Mouse (Mus musculus) left cerebral cortex, adult 18-20 months (tissue): Measurements from ENCODE around the gene Ankzf1. TPM values are rescaled to one million over a fixed set of nuclear protein-coding genes. Genes with fewer than 3 reads are reported as not detected.
A peak's percentile ranks its signal among the peaks of the same experiment; 100 is the strongest.

Source experiments
- DNase-seq, 2 experiments: peaks; one replicate each; pipeline ENCODE4 v3.0.0; 2021 to 2022; ENCODE audit warnings: low spot score in 2 of 2, mixed read lengths in 1 of 2
- long read RNA-seq, 2 experiments: library from polyadenylated mRNA; stranded (forward); transcript quantifications; one replicate each; pipeline ENCODE4 v2.0.0; 2021
- total RNA-seq, 2 experiments: library from RNA; stranded (reverse); gene quantifications; 2 replicates each; pipeline ENCODE4 v1.2.3; 2021

Gene Ankzf1
- total RNA-seq: 10 to 100 TPM; 24.4 to 27.0 TPM
- long read RNA-seq, experiment 1, partial matches to known transcripts: 14 of 43 reads
- long read RNA-seq, experiment 1, other reads (novel, unspliced or antisense): 25 of 43 reads
- long read RNA-seq, experiment 2, partial matches to known transcripts: 10 of 24 reads
- long read RNA-seq, experiment 2, other reads (novel, unspliced or antisense): 13 of 24 reads

GRCm38 (mm10) chr1:75191622-75192402 is at the start of gene Ankzf1, which contains the start of gene Atg9a:
Ankzf1 (plus strand) TSS chr1:75192151.
Atg9a (minus strand) TSS chr1:75192196.
- peak; percentile 92 to 95 for DNase-seq

GRCm38 (mm10) chr1:75142301-75143261 is 49.4 kb upstream of the Ankzf1 start, which contains the start of the genes Cnppd1 and Retreg2:
Cnppd1 (minus strand) TSS chr1:75142711.
Retreg2 (plus strand) TSS chr1:75142778.
- DNase-seq: peak; percentile 95 to 96

DNA sequence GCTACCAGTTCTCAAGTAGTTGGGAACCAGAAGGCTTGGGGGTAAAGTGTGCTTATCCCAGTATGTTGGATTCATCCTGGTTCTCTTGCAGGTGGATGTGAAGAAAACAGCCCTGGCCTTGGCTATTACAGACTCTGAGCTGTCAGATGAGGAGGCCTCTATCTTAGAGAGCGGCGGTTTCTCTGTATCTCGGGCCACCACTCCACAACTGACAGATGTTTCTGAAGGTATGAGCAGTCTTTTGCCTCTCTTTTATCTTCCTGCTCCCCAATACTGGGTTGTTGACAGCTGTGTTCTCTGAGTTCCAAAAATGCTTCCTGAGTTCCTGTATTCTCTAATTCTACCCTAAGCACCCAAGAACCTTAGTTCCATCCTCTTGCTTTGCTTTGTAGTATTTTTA is 46.4 kb upstream of the Ankzf1 start:
- no peak for DNase-seq

GRCm38 (mm10) chr1:75147411-75148135 is 44.4 kb upstream of the Ankzf1 start:
- no peak for DNase-seq

DNA sequence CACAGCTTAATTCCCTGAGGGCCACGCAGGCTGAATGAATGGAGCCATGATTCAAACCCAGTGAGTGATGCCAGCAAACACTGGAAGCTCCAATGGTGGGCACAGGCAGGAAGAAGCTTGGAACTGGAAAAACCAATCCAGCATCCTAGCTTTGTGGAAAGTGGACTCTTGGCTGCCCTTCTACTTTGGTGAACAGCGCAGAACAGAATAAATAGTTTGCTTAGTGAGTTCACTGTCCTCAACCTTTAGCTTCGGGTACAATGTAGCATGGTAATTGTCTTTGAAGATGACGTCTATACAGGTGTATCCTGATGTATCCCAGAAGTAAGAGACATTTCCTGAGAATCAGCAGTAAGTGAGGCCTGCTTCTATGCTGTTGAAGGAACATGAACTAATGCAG is 43.2 kb upstream of the Ankzf1 start:
- DNase-seq: no peak

DNA sequence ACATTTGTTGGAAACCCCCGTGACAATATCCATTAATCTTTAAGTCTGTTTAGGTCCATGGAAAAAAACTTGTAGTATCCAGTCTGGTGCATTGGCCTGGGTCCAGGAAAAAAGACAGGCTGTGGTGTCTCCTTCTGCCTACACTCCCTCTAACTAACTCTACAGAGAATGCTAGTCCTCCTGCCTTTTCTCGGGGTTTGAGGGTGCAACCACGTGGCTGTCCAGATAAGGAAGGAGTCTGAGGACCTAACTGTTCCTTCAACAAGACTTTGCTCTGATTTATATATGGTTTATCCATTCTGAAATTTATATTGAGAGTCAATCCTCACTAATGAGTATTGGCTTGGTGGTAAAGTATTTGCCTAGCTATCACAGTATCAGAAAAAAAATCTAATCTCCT is 36.1 kb upstream of the Ankzf1 start:
- DNase-seq: no peak

DNA sequence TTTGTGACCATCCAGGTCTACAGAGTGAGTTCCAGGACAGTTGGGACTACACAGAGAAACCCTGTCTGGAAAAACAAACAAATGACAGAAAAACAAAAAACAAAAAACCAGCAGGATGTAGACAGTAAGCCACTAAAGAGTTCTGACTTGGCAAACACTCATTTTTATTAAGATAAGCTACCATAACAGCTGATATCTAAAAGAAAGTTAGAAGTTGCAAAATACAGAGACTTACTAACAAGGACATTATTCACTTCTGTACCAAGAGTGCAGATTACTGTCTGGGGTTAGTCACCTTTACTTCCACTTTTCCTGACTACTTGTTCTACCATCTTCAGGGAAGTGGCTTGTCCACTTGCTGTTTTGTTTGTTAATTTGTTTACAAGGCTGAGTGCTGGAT is 33.0 kb upstream of the Ankzf1 start:
- DNase-seq: no peak

DNA sequence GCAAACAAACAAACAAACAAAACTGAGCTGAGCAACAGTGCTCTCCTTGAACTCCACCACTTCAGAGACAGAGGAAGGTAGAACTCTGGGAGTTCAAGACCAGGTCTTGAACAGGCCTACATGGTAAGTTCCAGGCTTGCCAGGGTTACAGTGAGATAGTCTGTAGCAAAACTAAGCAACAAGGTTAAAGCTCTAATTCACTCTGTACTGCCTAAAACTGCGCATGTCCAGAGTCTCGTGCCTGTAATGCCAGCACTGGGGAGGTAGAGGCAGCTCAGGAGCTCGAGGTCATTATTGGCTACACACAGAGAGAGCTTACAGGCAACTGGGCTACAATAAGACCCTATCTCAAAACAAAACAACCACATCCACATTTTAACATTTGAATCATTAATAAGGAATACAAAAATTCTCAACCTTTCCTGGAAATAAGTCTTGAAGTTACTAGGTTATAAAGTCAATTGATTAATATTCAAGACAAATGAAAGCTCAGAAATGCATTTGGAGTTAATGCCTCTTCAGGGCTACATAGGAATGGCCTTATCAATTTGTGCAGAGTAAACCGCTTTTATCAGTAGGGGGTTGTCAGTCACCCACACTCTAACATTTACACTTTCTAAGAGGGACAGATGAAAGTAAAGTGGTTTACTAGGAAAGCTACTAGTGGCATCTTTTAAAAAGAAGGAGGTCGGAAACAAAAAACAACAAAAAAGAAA is 32.3 kb upstream of the Ankzf1 start:
- no peak for DNase-seq

- no peak for DNase-seq
Measured at GRCm38 (mm10) chr1:75160256-75160617, 31.7 kb upstream of the Ankzf1 start.

DNA sequence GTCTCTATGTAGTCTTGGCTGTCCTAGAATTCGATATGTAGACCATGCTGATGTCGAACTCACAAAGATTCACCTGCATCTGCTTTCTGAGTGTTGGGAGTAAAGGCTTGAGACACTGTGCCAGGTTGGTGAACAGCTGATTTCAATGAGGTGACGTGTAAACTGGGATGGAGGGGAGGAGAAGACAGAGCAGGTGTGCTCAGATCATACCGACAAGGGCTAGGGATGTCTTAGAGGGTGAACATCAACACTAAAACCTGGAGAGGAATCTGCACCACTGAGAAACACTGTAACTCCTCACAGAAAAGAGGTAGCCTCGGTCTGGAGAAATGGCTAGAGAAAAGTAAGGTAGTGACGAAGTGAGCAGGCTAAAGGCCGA is 23.9 kb upstream of the Ankzf1 start:
- no peak for DNase-seq

- peak; percentile 96 for DNase-seq
Measured at GRCm38 (mm10) chr1:75168472-75169464, 23.2 kb upstream of the Ankzf1 start, which contains the start of gene Zfand2b. Zfand2b (plus strand) TSS chr1:75168646.

DNA sequence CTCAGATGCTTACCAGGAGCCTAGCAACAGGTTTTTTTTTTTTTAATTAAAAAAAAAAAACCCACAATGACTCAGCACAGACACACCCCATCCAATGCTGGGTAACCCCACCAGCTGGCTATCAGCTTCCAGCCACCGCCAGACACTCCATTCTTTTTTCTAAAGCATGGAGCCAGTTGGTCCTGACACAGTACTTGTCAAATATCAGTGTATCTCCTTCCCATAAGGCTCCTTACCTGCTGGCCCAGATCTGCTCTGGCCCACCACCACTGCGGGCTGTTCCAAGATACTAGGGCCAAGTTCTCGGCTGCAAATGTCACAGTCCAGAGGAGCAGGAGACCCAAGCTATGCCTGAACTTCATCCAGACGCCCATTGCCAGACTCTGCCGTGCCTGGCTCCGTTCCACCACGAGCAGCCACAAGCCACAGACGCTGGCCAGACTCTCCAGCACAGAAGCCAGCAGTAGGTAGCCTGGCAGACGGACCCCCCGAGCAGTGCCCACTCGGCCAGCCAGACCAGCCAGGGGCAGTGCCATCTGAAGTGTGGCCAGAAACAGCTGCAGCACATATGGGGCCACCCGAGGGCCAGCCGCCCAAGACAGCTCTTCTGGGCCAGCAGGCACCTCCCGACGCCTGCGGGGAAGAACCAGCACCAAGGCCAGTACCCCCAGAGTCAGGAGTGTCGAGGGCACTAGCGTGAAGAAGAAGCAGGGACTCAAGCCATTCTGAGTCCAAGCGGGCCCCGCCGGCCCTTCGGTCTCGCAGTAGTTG is 12.4 kb upstream of the Ankzf1 start:
- peak; percentile 25 to 34 for DNase-seq

DNA sequence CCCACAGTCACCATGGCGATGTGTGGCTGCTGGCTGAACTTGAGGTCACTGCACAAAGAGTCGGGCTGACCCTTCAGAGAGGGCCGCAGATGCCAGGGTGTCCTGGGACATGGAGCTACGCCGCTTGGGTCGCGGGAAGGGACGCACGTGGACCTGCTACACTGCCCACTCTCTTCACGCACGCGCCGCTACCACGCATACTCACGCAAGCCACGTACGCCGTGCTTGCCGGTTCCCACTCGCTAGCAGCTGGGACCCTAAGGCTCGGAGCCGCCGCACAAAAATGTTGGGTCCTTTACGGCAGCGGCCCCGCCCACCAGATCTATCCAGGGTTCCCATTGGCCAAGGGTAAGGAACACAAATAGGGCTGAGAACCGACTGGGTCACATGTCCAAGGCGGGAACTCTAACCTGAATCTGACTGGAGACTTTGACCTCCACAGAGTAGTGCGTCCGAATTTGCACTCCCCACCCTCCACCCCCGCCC is 11.8 kb upstream of the Ankzf1 start, which contains the start of gene Abcb6:
Gene Abcb6 (minus strand): TSS at position 288 of the 486 bp plus-strand sequence.
- peak; percentile 88 to 91 for DNase-seq

GRCm38 (mm10) chr1:75180741-75181140 is 11.2 kb upstream of the Ankzf1 start:
- DNase-seq: no peak

GRCm38 (mm10) chr1:75181377-75181870 is 10.5 kb upstream of the Ankzf1 start:
- no peak for DNase-seq

- DNase-seq: no peak
Measured at GRCm38 (mm10) chr1:75182160-75182559, 9.8 kb upstream of the Ankzf1 start.

DNA sequence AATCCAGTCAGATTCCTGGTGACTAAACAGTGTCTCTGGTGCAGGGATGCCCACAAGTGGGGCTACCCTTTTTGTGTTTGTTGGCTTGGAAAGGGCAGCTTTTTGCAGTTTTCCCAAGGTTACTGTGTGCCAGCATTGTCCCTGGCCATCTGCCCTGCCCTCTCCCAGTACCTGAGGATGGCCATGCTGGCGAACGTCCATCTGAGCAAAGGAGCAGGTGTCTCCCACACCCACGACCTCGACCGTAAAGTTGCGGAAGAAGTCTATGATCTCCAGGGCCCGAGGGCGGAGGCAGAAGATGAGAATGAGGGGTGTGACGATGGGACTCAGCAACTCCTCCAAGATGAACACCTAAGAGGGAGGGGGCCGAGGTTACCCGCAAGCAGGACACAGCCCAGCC is 6.5 kb upstream of the Ankzf1 start:
- no peak for DNase-seq

DNA sequence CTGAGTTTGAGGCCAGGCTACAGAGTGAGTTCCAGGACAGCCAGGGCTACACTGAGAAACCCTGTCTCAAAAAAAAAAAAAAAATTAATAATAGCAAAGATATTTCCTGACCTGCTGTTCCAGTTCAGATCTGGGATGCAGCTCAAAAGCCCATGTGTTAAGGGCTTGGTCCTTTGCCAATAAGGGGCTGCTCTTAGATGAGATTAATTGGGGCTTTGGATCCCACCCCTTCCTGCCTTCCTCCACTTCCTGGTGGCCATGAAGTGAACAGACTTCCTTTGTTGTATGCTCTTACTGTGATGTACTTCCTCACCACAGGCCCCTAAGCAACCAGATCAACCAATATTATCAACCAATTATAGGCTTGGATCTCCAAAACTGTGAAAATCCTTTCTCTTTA is 4.8 kb upstream of the Ankzf1 start:
- no peak for DNase-seq
